Mouse (Mus musculus) Patski (cell line): ENCODE results near the gene Pcgf2. TPM values are rescaled to one million over a fixed set of nuclear protein-coding genes. Genes with fewer than 3 reads are reported as not detected.
"Not testable (repeated sequence)": the region's sequence is repeated elsewhere in the genome, so short reads cannot be mapped to it uniquely, and the experiment has no call there.

Experiments used
- ATAC-seq: fragments of 100-300 bp; one replicate; pipeline ENCODE4 v1.8.0; 2021
- CTCF ChIA-PET: fragments of 350-600 bp; sonication (Branson Sonifier 250); formaldehyde crosslinking; loops from one replicate; lab custom pipeline; 2022; ENCODE audit warnings: inconsistent platforms; lab: Charles Lee
- POLR2A ChIA-PET: fragments of 350-600 bp; sonication (Branson Sonifier 250); formaldehyde crosslinking; loops from one replicate; lab custom pipeline; 2022; ENCODE audit warnings: antibody characterized with exemption, inconsistent platforms; lab: Charles Lee
- DNase-seq: peaks from one replicate; pipeline ENCODE4 v3.0.0-alpha.2; 2011; ENCODE audit warnings: low read depth, low spot score
- H3K27me3 ChIP-seq: fragments of 371-371 bp; one replicate; pipeline ENCODE4 v1.5.1; 2021
- CTCF ChIP-seq: fragments of 100-300 bp; IDR thresholded peaks from one replicate; pipeline ENCODE4 v1.5.1; 2021
- in situ Hi-C: fragments of 300-500 bp; cut with MboI; formaldehyde crosslinking; loops from 3 replicates; pipeline ENCODE4 v1.11.1; 2018; ENCODE audit warnings: low pct_unique_long_range_greater_than_20kb, mixed read lengths
- polyA plus RNA-seq: library from polyadenylated mRNA; unstranded; gene quantifications from one replicate; pipeline ENCODE4 v1.2.3, GENCODE M21; 2021

Pcgf2 gene
- polyA plus RNA-seq, 1 experiment from 2014 or later: 47.3 TPM

- ChIA-PET CTCF (no interaction called here), POLR2A (no interaction called here)
- in situ Hi-C loops: no loop called here
- ATAC-seq (no peak), DNase-seq (no peak)
- TF ChIP-seq CTCF: no peak
- no peaks in the 10 kb centered on the region for H3K27me3 ChIP-seq
Observed at GRCm38 (mm10) chr11:97739155-97739554, 38.9 kb upstream of the Pcgf2 start.

- TF ChIP-seq CTCF: no peak
- ChIA-PET CTCF (no interaction called here), POLR2A (no interaction called here)
- no peaks in the 10 kb centered on the region for H3K27me3 ChIP-seq
- in situ Hi-C loops: no loop called here
- DNase-seq (no peak), ATAC-seq (no peak)
Observed at GRCm38 (mm10) chr11:97738703-97739102, 38.4 kb upstream of the Pcgf2 start.

- in situ Hi-C loops: no loop called here
- no peak for TF ChIP-seq CTCF
- CTCF ChIA-PET: interaction anchor here (0.9 to 1.0 kb wide), 2 partner anchors 11 to 33 kb away, joined by 3 to 4 read pairs; no protein-coding TSS in a partner anchor
Observed at GRCm38 (mm10) chr11:97737600-97737999, 37.3 kb upstream of the Pcgf2 start.

GRCm38 (mm10) chr11:97736645-97737044 is 36.3 kb upstream of the Pcgf2 start:
- ATAC-seq (no peak), DNase-seq (no peak)
- in situ Hi-C loops: no loop called here
- ChIA-PET POLR2A (interaction anchor here (0.6 to 1.1 kb wide), 2 partner anchors 7 to 27 kb away, joined by 3 read pairs; no protein-coding TSS in a partner anchor), CTCF (interaction anchor here (0.5 to 1.1 kb wide), 3 partner anchors 11 to 139 kb away, joined by 3 to 4 read pairs (median 3); no protein-coding TSS in a partner anchor)
- TF ChIP-seq CTCF: no peak
- H3K27me3 ChIP-seq: no peaks in the 10 kb centered on the region

More at GRCm38 (mm10) chr11:97737600-97737999, 37.3 kb upstream of the Pcgf2 start:
- H3K27me3 ChIP-seq: no peaks in the 10 kb centered on the region
- POLR2A ChIA-PET: no interaction called here
- ATAC-seq (no peak), DNase-seq (no peak)

GRCm38 (mm10) chr11:97734810-97735209 is 34.5 kb upstream of the Pcgf2 start:
- CTCF ChIA-PET: interaction anchor here (1.3 kb wide), 1 partner anchor 11 kb away, joined by 3 read pairs; no protein-coding TSS in a partner anchor
- H3K27me3 ChIP-seq, DNase-seq, POLR2A ChIA-PET, ATAC-seq, in situ Hi-C loops: not testable (repeated sequence)

- CTCF ChIA-PET: interaction anchor here (1.5 kb wide), 1 partner anchor 8 kb away, joined by 4 read pairs; no protein-coding TSS in a partner anchor
- POLR2A ChIA-PET: no interaction called here
- TF ChIP-seq CTCF: no peak
- no peak for ATAC-seq
- no peak for DNase-seq
- no peaks in the 10 kb centered on the region for H3K27me3 ChIP-seq
- in situ Hi-C loops: no loop called here
Observed at GRCm38 (mm10) chr11:97733689-97734088, 33.4 kb upstream of the Pcgf2 start.

GRCm38 (mm10) chr11:97728730-97729129 is 28.4 kb upstream of the Pcgf2 start:
- ATAC-seq (no peak), DNase-seq (no peak)
- POLR2A ChIA-PET: interaction anchor here (1.8 kb wide), 1 partner anchor 26 kb away, joined by 4 read pairs; the partner anchor contains the start of gene Psmb3
- CTCF ChIA-PET: no interaction called here
- TF ChIP-seq CTCF: no peak
- no peaks in the 10 kb centered on the region for H3K27me3 ChIP-seq
- in situ Hi-C loops: no loop called here

GRCm38 (mm10) chr11:97728311-97728710 is 28.0 kb upstream of the Pcgf2 start:
- no peak for DNase-seq

GRCm38 (mm10) chr11:97723709-97724108 is 23.4 kb upstream of the Pcgf2 start:
- ChIA-PET CTCF (no interaction called here), POLR2A (no interaction called here)
- in situ Hi-C loops: no loop called here
- ATAC-seq: no peak
- no peak for DNase-seq
- no peaks in the 10 kb centered on the region for H3K27me3 ChIP-seq
- TF ChIP-seq CTCF: no peak

More at GRCm38 (mm10) chr11:97728311-97728710, 28.0 kb upstream of the Pcgf2 start:
- CTCF ChIA-PET: no interaction called here
- POLR2A ChIA-PET: interaction anchor here (1.8 kb wide), 1 partner anchor 25 kb away, joined by 4 read pairs; the partner anchor contains the start of gene Psmb3
- no peak for TF ChIP-seq CTCF
- H3K27me3 ChIP-seq: no peaks in the 10 kb centered on the region
- in situ Hi-C loops: no loop called here
- no peak for ATAC-seq

GRCm38 (mm10) chr11:97721338-97721737 is 21.0 kb upstream of the Pcgf2 start:
- TF ChIP-seq CTCF: no peak
- H3K27me3 ChIP-seq: no peaks in the 10 kb centered on the region
- in situ Hi-C loops: no loop called here
- POLR2A ChIA-PET: interaction anchor here (0.6 to 0.8 kb wide), 2 partner anchors 12 to 23 kb away, joined by 4 to 5 read pairs; no protein-coding TSS in a partner anchor
- DNase-seq (no peak), ATAC-seq (no peak)
- CTCF ChIA-PET: no interaction called here

- ATAC-seq: no peak
- TF ChIP-seq CTCF: no peak
- no peaks in the 10 kb centered on the region for H3K27me3 ChIP-seq
- ChIA-PET CTCF (no interaction called here), POLR2A (no interaction called here)
- DNase-seq: no peak
- in situ Hi-C loops: no loop called here
Observed at GRCm38 (mm10) chr11:97719041-97719440, 18.7 kb upstream of the Pcgf2 start.
